Mouse (Mus musculus): Measurements from ENCODE around the gene Slc30a7.

GRCm38 (mm10) chr3:115968745-115969530, 38.3 kb downstream of the Slc30a7 start:
- TF ChIP-seq TAL1 (IDR thresholded peaks at IDR 0.05; ENCODE audit: low read length), result no peak
- no peak for TF ChIP-seq GATA1 (IDR thresholded peaks at IDR 0.05; ENCODE audit: low read length)

Measured in erythroblast, embryonic 14.5 days (primary cell).